Mouse (Mus musculus): ENCODE data around the gene Zdhhc22. TPM values are rescaled to one million over a fixed set of nuclear protein-coding genes. Genes with fewer than 3 reads are reported as not detected.

Gene Zdhhc22
- polyA plus RNA-seq, 1 experiment from 2014 or later = 2.9 TPM

DNA sequence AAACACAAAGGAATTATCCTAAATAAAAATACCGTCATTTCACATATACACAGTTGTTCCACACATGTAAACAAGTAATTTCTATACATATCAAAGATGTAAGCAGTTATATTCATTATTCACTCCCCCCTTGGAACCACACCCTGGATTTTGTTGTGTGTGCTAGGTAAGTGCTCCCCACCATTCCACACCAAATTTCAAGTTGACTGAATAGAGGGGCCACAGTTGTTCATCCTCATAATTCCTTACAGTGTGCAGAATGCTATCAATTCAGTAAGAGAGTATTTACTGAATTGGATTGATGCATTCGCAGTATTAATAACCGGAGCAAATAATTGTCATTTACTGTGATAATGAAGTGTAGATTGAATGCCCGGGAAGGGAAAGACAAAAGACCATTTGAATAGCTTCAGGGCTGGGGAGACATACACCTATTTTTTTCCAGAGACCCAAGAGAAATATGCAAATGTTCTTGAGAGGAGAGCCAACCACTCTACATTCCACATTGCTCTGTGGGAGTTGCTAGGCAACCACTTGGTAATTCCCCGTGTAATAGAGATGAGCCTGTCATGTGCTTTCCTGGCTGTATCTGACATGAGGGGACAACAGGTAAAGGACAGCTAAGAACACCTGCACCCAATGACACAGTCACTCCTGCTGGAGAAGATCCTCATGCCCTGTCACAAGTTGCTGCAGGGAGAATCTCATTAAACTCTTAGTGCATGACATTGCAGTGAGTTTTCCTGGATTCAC is 48.3 kb downstream of the Zdhhc22 start:
- Histone ChIP-seq H3K36me3 (no peaks in the 10 kb centered on the region), H3K27me3 (no peaks in the 10 kb centered on the region), H3K4me1 (peaks cover 30% of the 10 kb centered on the region), H3K9ac (peak overlapping the region; percentile 32; the same call in 1 of the 2 replicates), H3K4me2 (replicated peaks) (peak overlapping the region; percentile 37), H3K27ac (peak overlapping the region; percentile 92), H3K4me3 (no peak overlapping the region), H3K9me3 (replicated peaks) (no peaks in the 10 kb centered on the region)
- WGBS = 24% methylated on average over 5 of the region's 5 CpGs
- peak; percentile 69 for ATAC-seq (ENCODE audit: low FRiP score)

DNA sequence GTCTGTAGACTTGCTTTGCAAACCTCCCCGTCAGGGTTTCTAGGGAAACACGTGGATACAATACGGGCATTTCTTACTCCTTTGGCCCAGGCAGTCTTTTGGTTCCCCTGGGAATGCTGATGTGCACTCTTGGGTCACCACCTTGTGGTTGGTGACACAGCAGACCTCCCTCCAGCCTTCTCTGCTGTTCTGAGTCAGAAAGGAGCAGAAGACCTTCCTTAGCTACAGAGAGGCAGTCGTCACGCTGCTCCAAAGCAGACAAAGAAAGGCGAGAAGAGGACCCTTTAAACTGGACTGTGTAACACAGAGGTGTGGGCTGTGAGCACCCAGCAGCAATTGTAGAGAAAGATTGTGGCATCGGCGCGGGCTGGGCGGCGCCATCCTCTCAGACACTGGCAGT is 49.1 kb downstream of the Zdhhc22 start:
- Histone ChIP-seq H3K4me3 (no peak overlapping the region), H3K36me3 (no peaks in the 10 kb centered on the region), H3K9me3 (replicated peaks) (no peaks in the 10 kb centered on the region), H3K4me2 (replicated peaks) (peak overlapping the region; percentile 25; the same call in 1 of the 2 replicates), H3K9ac (0 out of 2 replicates have a peak overlapping the region, but pooled peaks have one; percentile 3), H3K27ac (peak overlapping the region; percentile 92), H3K27me3 (no peaks in the 10 kb centered on the region), H3K4me1 (peaks cover 28% of the 10 kb centered on the region)
- WGBS = 25% methylated on average over 11 of the region's 11 CpGs
- ATAC-seq (ENCODE audit: low FRiP score) = peak; percentile 51; the same call in 1 of the 2 replicates

DNA sequence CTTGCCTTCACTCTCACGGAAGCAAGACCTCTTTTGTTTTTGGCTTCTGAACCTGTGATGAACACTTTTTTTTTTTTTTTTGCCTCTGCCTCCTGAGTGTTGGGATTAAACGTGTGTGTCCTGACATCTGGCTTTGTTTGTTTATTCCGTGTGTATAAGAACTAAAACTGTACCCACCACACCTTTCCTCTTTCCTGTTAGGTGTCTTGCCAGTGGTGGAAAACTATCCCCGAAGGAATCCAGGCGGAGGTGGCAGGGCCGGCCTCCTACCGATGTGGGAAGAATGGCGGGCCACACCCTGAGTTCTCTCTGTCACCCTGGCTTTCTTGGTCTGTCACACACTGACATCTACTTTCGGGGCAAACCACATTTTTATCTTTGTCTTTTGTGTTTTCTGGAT is 51.7 kb downstream of the Zdhhc22 start:
- Histone ChIP-seq H3K36me3 (no peaks in the 10 kb centered on the region), H3K9ac (no peak overlapping the region), H3K4me2 (replicated peaks) (no peak overlapping the region), H3K27ac (no peak overlapping the region), H3K4me1 (peaks cover 21% of the 10 kb centered on the region), H3K4me3 (no peak overlapping the region), H3K27me3 (no peaks in the 10 kb centered on the region), H3K9me3 (replicated peaks) (no peaks in the 10 kb centered on the region)
- ATAC-seq (ENCODE audit: low FRiP score) = no peak
- WGBS = 74% methylated on average over 9 of the region's 9 CpGs

DNA sequence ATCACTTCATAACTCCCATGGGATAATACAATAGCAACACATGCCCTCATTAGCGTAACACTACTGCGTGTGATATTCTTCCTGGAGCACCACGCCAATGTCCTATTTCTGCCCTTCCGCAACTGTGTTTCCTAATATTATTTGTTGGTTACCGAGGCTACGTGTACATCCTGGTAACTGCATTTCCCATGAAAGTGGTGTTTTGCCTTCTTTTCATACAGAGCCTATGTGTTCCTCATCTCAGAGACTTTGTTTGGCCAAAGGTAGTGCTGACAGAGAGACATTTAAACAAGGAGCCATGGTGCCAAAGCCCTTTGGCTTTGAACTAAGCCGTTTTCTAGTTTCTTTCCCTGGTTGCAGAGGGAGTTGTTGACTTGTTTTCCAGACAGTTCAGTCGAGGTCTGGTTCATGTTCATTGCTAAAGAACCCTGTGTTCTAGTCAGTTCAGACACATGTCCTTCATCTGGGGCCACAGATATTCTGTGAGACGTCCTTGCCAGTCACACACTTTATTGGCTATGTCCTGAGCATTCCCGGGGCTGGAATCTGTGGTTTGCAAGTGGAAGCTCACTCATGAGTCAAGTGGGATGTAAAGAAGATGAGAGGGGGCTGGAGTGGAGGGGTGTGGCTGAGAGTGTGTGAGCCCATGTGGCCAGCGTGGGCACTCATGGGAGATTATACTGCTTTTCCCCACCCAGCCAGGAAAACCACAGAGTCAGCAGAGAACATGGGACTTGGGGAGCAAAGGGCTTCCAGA is 53.5 kb downstream of the Zdhhc22 start:
- no peak for ATAC-seq (ENCODE audit: low FRiP score)

DNA sequence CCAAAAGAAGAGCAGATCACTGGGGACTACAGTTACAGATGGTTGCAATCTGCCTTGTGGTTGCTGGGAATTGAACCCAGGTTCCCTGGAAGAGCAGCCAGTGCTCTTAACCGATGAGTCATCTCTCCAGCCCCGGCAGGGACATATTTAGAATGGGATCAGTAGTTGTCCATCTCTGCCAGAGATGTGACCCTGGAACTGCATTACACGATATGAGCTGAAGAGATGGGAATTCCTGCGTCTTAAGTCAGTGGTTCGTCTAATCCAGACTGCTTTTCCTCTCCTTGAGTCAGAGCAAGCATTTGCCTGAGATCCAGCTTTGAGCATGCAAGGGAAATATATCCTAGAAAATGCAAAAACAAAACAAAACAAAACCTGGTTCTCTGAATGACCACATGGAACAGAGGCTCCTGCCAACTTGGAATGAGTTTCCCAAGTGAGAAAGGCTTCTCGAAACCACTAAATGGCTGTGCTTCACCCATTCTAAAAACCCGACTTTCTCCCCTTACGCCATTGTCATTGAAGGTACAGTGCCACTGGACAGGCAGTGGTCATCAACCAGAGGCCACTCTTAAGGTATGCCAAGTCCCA is 54.4 kb downstream of the Zdhhc22 start:
- 89% methylated on average over 8 of the region's 8 CpGs for WGBS
- Histone ChIP-seq H3K36me3 (no peaks in the 10 kb centered on the region), H3K4me2 (replicated peaks) (no peak overlapping the region), H3K27ac (no peak overlapping the region), H3K9ac (no peak overlapping the region), H3K4me3 (no peak overlapping the region), H3K27me3 (no peaks in the 10 kb centered on the region), H3K9me3 (replicated peaks) (0 out of 2 replicates have a peak, but pooled peaks cover 2% of the 10 kb centered on the region), H3K4me1 (peaks cover 16% of the 10 kb centered on the region)
- no peak for ATAC-seq (ENCODE audit: low FRiP score)

More for the DNA sequence above, 53.5 kb downstream of the Zdhhc22 start:
- Histone ChIP-seq H3K27ac (no peak overlapping the region), H3K4me3 (no peak overlapping the region), H3K9ac (no peak overlapping the region), H3K4me1 (peaks cover 22% of the 10 kb centered on the region), H3K36me3 (no peaks in the 10 kb centered on the region), H3K4me2 (replicated peaks) (no peak overlapping the region), H3K27me3 (no peaks in the 10 kb centered on the region), H3K9me3 (replicated peaks) (no peaks in the 10 kb centered on the region)
- WGBS = 86% methylated on average over 11 of the region's 11 CpGs

DNA sequence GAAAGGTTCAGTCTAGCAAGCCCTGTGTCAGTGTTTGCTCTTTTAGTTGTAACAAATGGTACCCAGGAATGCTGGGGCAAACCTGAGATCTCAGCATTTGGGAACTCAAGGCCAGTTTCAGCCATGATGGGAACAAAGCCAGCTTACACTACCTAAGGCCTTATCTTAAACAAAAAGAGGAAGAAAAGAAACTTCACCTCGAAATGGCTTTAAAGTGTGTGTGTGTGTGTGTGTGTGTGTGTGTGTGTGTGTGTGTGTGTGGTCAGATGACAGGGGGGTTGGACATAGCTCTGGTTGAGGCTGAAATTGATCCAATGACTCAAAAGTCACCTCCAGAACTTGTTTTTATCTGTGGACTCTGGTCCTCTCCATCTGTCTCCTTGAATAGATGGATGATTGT is 55.5 kb downstream of the Zdhhc22 start:
- no peak for ATAC-seq (ENCODE audit: low FRiP score)
- Histone ChIP-seq H3K4me3 (no peak overlapping the region), H3K27me3 (no peaks in the 10 kb centered on the region), H3K27ac (no peak overlapping the region), H3K4me1 (peaks cover 13% of the 10 kb centered on the region), H3K9ac (no peak overlapping the region), H3K36me3 (no peaks in the 10 kb centered on the region), H3K4me2 (replicated peaks) (no peak overlapping the region), H3K9me3 (replicated peaks) (0 out of 2 replicates have a peak, but pooled peaks cover 3% of the 10 kb centered on the region)
- WGBS = 100% methylated on average over 1 of the region's 1 CpGs

DNA sequence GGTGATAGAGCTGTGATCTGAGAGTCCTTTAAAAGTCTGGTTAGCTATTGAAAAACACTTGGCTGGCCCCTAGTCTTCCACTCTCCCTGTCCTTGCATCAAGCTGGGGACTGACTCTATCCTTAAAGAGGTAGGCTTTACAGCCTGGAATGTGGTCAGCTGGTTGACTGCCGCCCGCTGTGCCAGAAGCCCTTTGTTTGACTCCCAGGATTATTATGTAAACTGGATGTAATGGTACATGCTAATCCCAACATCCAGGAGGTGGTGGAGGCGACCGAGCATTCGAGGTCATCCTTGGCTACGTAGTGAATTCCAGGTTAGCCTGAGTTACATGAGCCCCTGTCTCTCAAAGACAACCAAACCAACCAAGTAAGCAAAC is 57.7 kb downstream of the Zdhhc22 start:
- no peaks in the 10 kb centered on the region for H3K27me3 ChIP-seq
- no peak for ATAC-seq (ENCODE audit: low FRiP score)
- no peak overlapping the region for H3K27ac ChIP-seq
- H3K4me1 ChIP-seq = peaks cover 13% of the 10 kb centered on the region
- no peak overlapping the region for H3K4me2 ChIP-seq (replicated peaks)
- peaks cover 9% of the 10 kb centered on the region for H3K9me3 ChIP-seq (replicated peaks)
- no peak overlapping the region for H3K9ac ChIP-seq
- WGBS = 12% methylated on average over 6 of the region's 6 CpGs
- H3K4me3 ChIP-seq = no peak overlapping the region
- no peaks in the 10 kb centered on the region for H3K36me3 ChIP-seq

DNA sequence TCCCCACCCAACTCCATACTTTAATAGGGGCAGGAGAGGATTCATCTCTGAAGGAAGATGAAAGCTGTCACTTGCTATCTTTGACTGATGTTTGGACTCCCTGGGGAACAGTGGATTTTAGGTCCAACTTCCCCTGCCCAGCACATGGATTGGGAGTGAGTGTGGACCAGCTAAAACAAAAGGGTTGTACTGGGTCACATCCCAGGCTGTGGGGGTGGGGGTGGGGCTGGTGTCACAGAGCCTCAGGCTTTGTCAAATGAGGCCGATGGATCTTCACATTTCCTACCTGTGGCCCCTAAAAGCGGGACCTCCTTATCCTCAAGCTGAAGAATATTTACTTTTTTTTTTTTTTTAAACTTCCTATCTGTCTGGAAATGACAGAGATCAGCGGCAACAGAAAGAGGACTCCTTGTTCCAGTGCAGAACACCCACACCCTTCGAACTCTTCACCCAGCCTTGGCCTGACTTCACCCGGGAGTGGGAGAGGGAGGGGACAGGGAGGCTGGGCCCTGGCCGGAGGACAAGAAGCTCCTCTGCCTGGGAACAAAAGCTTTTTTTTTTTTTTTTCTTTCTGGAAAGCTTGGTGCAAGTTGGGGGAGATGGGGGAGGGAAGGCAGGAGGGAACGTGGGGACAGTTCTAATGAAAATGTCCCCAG is 58.2 kb downstream of the Zdhhc22 start:
- H3K4me2 ChIP-seq (replicated peaks) = no peak overlapping the region
- H3K27me3 ChIP-seq = no peaks in the 10 kb centered on the region
- ATAC-seq (ENCODE audit: low FRiP score) = no peak
- 6% methylated on average over 7 of the region's 7 CpGs for WGBS
- H3K4me1 ChIP-seq = peaks cover 13% of the 10 kb centered on the region
- H3K27ac ChIP-seq = no peak overlapping the region
- H3K4me3 ChIP-seq = no peak overlapping the region
- H3K36me3 ChIP-seq = no peaks in the 10 kb centered on the region
- H3K9ac ChIP-seq = no peak overlapping the region; the same call in 1 of the 2 replicates
- peaks cover 9% of the 10 kb centered on the region for H3K9me3 ChIP-seq (replicated peaks)

DNA sequence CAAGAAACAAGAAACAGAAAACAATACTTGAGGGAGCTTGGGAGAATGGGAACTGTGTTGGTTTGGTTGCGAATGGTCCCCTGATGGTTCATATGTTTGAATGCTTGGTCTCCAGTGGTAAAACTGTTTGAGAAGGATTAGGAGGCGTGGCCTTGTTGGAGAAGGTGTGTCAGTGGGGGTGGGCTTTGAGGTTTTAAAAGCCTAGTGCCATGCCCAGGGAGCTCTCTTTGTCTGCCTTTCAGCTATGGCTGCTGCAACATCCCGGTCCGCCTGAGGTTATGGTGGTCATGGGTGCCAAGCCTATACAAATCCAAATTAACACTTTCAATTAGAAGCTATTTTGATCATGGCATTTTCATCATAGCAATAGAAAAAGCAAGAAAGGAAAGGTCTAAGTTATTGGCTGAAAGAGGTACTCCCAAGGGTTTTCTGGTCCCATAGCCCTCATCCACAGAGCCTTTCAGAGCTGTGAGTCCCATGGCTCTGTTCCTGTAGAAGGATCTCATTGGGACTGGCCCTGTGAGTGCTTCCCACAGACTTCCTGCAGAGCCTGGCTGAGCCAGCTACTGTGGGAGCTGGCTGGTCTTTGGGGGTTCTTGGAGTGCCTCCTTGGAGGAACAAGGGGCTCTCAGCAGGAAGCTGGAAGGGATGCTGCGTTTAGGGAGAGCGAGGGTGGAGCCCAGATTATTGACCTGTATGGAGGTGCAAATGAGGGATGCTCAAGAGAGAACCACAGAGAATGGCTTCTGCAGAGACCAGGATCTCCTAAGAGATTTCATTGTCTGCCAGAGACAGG is 59.1 kb downstream of the Zdhhc22 start:
- Histone ChIP-seq H3K27me3 (no peaks in the 10 kb centered on the region), H3K4me2 (replicated peaks) (no peak overlapping the region), H3K4me3 (no peak overlapping the region), H3K27ac (no peak overlapping the region), H3K9me3 (replicated peaks) (peaks cover 9% of the 10 kb centered on the region), H3K36me3 (no peaks in the 10 kb centered on the region), H3K4me1 (peaks cover 13% of the 10 kb centered on the region), H3K9ac (no peak overlapping the region)
- no peak for ATAC-seq (ENCODE audit: low FRiP score)
- 66% methylated on average over 6 of the region's 6 CpGs for WGBS
